Mouse (Mus musculus) C2C12 (cell line): Measurements from ENCODE around the gene Cpd.

ENCODE experiments used
- CEBPB ChIP-seq: IDR thresholded peaks from one replicate; pipeline ENCODE4 v1.6.1; 2011; ENCODE audit warnings: low read depth, mild to moderate bottlenecking, control low read depth, moderate library complexity
- CTCF ChIP-seq: IDR thresholded peaks from one replicate; pipeline ENCODE4 v1.5.1; 2011; ENCODE audit not compliant: control insufficient read depth, insufficient read depth, insufficient read length
- FOSL1 ChIP-seq: IDR thresholded peaks from one replicate; pipeline ENCODE4 v1.8.0; 2011; ENCODE audit warnings: mild to moderate bottlenecking, low read length; ENCODE audit not compliant: poor library complexity, insufficient read depth, severe bottlenecking
- MYOD1 ChIP-seq: IDR thresholded peaks from one replicate; pipeline ENCODE4 v1.6.1; 2011; ENCODE audit warnings: low read depth; ENCODE audit not compliant: control insufficient read depth, insufficient read length
- MYOG ChIP-seq: IDR thresholded peaks from one replicate; pipeline ENCODE4 v1.6.1; 2011; ENCODE audit not compliant: control insufficient read depth, insufficient read length; ENCODE audit errors: extremely low read depth
- USF1 ChIP-seq: IDR thresholded peaks from one replicate; pipeline ENCODE4 v1.6.1; 2011; ENCODE audit warnings: low read depth, mild to moderate bottlenecking, control low read depth, moderate library complexity

DNA sequence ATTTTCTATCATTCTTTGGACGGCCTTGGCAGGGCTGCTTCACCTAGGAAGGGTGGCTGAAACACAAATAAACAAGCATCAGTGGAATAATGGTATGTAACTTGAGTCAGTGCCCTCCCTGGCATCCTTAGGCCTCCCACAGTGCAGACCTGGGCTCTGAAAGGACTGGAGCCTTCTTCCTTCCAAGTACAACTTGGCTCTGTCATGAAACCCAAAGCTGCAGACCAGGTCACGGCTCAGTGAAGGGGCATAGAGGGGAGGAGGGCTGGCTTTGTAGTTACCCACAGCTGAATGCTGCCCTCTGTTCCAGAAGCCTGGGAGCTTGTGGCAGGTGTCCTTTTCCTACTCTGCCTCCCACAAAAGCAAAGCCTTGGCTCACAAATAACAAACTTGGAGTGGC is 2.8 kb upstream of the Cpd start:
- TF ChIP-seq CTCF, result no peak
- TF ChIP-seq USF1, result no peak
- no peak for TF ChIP-seq MYOG
- no peak for TF ChIP-seq MYOD1
- no peak for TF ChIP-seq FOSL1
- TF ChIP-seq CEBPB, result no peak
